Mouse (Mus musculus) cerebellum, postnatal 4 days (tissue): Measurements from ENCODE around the gene Rnls.
A peak's percentile ranks its signal among the peaks of the same experiment; 100 is the strongest.
"Not testable (repeated sequence)": the region's sequence is repeated elsewhere in the genome, so short reads cannot be mapped to it uniquely, and the experiment has no call there.

Source experiments
- DNase-seq, 2 experiments: peaks; one replicate each; pipeline ENCODE4 v3.0.0; 2022; ENCODE audit warnings: low spot score in 2 of 2, mixed read lengths in 1 of 2

The Rnls gene

GRCm38 (mm10) chr19:33391651-33392382 lies at the start of gene Rnls:
Gene Rnls, minus strand, starts transcription at chr19:33392295.
- peak; percentile 54 to 74 for DNase-seq

GRCm38 (mm10) chr19:33429457-33429856 lies 37.4 kb upstream of the Rnls start:
- DNase-seq = no peak

GRCm38 (mm10) chr19:33419368-33419767 lies 27.3 kb upstream of the Rnls start:
- not testable (repeated sequence) for DNase-seq

GRCm38 (mm10) chr19:33380825-33381224 lies 11.3 kb downstream of the Rnls start:
- no peak for DNase-seq

- no peak for DNase-seq
Measured at GRCm38 (mm10) chr19:33380386-33380785, 11.7 kb downstream of the Rnls start.

GRCm38 (mm10) chr19:33368808-33369207 lies 23.3 kb downstream of the Rnls start:
- no peak for DNase-seq

GRCm38 (mm10) chr19:33366661-33367060 lies 25.4 kb downstream of the Rnls start:
- DNase-seq = peak; percentile 60 to 68

GRCm38 (mm10) chr19:33357019-33357418 lies 35.1 kb downstream of the Rnls start:
- no peak for DNase-seq

- no peak for DNase-seq
Measured at GRCm38 (mm10) chr19:33340119-33340518, 52.0 kb downstream of the Rnls start.

- DNase-seq = no peak
Measured at GRCm38 (mm10) chr19:33326706-33327641, 65.1 kb downstream of the Rnls start.

- no peak for DNase-seq
Measured at GRCm38 (mm10) chr19:33318785-33319184, 73.3 kb downstream of the Rnls start.

- no peak for DNase-seq
Measured at GRCm38 (mm10) chr19:33317130-33317529, 75.0 kb downstream of the Rnls start.

GRCm38 (mm10) chr19:33299726-33300292 lies 92.3 kb downstream of the Rnls start:
- DNase-seq = no peak

GRCm38 (mm10) chr19:33296338-33296737 lies 95.8 kb downstream of the Rnls start:
- DNase-seq = no peak

- no peak for DNase-seq
Measured at GRCm38 (mm10) chr19:33282985-33283384, 109.1 kb downstream of the Rnls start.

- no peak for DNase-seq
Measured at GRCm38 (mm10) chr19:33276421-33276820, 115.7 kb downstream of the Rnls start.

- no peak for DNase-seq
Measured at GRCm38 (mm10) chr19:33273676-33274075, 118.4 kb downstream of the Rnls start.

GRCm38 (mm10) chr19:33271571-33271970 lies 120.5 kb downstream of the Rnls start:
- no peak for DNase-seq

GRCm38 (mm10) chr19:33270231-33270630 lies 121.9 kb downstream of the Rnls start:
- DNase-seq = no peak

- DNase-seq = no peak
Measured at GRCm38 (mm10) chr19:33268044-33268443, 124.1 kb downstream of the Rnls start.

- no peak for DNase-seq
Measured at GRCm38 (mm10) chr19:33265245-33265644, 126.8 kb downstream of the Rnls start.

- no peak for DNase-seq
Measured at GRCm38 (mm10) chr19:33264224-33264993, 127.7 kb downstream of the Rnls start.
